Mouse (Mus musculus): ENCODE data around the gene Tmem69.

Gene Tmem69

DNA sequence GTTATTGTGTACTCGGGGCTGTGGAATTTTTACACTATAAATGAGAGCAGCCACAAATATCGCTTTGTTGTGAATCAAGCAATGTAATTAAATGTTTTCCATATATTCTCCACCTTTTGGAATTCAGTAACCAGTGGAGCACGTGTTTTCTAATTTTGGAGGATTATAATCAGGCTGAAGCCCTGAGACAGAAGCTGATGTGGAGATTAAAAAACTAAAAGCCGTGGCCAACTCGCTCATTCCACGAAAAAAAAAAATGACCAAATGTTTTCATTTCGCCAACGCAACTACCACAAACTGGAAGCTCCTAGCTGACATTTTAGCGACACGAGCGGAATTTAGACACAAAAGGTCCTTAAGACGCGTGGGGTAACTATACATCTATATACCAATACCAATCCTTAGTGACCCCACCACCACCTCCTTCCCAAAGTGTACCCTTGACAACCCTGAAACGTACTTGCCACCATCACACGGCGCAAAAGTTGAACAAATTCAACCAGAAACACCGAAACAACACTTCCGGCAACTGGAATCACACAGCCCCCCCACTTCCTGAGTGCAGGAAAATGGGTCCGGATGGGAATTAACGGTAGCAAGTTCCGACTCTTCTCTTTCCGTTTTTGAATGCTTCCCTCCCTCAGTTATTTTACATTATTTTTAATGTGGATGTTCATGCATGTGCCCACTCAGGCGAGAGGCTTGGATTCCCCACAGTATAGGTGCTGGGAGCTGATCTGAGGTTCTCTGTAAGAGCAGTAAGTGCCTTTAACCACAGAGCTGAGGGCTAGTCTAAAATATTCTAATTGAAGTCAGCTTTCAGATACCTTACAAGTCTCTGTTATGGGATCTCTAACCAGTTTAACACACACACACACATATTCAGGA lies at the start of gene Tmem69:
Gene Tmem69, minus strand, starts transcription at position 524 of the 888 bp plus-strand sequence.
- peak; percentile 90 for DNase-seq

GRCm38 (mm10) chr4:116596978-116597881 lies 41.5 kb upstream of the Tmem69 start:
- peak; percentile 95 for DNase-seq

GRCm38 (mm10) chr4:116596379-116596778 lies 40.6 kb upstream of the Tmem69 start, which contains the start of gene Ccdc17:
TSS of gene Ccdc17 (plus strand) at chr4:116596654.
- DNase-seq = no peak

GRCm38 (mm10) chr4:116595793-116596192 lies 40.1 kb upstream of the Tmem69 start:
- no peak for DNase-seq

DNA sequence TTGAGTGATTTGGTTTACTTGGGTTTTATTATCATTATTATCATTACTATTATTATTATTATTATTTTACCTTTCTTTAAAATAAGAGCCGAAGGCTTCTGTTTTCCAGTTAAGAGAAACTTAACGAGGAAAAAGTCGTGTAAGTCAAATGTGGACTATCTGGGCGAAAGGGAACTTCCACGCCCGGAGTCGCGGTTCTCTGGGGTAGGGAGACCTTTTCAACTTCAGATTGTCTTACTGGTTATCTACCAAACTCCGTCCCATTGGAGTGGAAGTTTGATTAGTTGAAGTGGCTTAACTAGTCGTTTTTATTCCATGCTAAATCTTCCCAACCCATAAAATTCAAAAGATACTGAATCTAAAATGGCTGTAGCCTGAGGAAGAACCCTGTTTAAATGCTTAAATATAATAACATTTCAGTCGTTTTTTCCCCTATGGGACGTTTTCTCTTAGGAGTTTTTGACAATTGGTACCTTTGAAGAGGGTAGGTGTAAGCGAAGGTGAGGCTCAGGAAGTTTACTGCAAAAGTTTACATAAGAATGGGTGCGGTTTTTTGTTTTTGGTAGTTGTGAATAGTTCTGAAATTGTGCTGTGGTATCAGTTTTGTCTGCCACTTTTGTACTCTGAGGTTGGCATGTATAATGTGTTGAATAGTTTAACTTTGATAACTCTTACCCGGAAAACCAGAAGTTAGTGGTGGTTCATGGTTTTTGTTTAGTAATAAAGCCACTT lies 2.6 kb upstream of the Tmem69 start:
- peak; percentile 30 for DNase-seq

- peak; percentile 98 for DNase-seq
Measured at GRCm38 (mm10) chr4:116557306-116558121, 1.8 kb upstream of the Tmem69 start, which contains the start of gene Gpbp1l1. TSS of gene Gpbp1l1 (plus strand) at chr4:116557658.

DNA sequence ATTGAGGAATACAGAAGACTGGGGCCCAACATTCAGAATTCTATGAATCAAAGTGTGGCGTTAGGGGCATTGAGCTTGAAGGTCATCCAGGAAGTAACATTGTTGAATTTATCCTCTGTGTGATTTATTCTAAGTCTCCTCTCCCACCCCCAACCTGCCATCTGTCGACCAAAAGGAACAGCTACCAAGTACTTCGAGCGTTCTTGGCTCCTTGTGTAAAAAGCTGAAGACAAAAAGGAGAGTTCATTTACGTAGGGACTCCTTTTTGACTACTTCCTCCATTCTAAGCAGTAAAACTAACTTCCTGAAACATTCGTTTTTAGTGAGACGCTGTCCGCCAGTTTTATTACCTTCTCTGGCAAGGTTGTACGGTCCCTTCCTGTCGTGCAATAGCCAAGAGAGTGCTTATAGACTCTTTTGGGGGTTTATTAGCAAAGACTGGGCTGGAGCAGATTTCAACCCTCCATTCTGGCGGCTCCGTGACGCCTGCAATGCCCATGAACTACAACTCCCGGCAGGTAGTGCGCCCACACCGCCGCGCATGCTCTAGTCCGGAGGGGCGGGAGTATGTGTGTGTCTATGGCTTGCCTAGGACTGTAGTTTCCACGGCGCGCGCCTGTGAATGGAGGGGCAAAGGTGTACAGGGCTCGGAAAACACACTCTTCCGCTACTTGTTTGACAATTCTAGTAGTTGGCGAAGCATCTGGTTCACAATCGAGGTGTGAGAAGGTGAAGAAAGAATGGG lies 997 bp upstream of the Tmem69 start:
- DNase-seq = peak; percentile 96

GRCm38 (mm10) chr4:116553035-116553434 lies 2.7 kb downstream of the Tmem69 start:
- no peak for DNase-seq

GRCm38 (mm10) chr4:116550432-116550831 lies 5.3 kb downstream of the Tmem69 start:
- no peak for DNase-seq

DNA sequence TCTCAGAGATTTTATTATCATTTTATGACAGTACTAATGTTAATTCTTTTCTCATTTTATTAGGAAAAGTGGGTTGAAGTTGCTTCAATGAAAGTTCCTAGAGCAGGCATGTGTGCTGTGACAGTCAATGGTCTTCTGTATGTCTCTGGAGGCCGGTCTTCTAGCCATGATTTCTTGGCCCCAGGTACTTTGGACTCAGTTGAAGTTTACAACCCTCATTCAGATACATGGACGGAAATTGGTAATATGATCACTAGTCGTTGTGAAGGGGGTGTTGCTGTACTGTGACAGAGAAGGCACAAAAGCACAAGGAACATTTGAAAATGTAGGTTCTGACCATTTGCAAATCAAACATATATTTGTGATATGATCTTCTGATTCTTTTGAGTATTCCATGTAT lies 18.0 kb downstream of the Tmem69 start:
- no peak for DNase-seq

GRCm38 (mm10) chr4:116536351-116536750 lies 19.4 kb downstream of the Tmem69 start:
- DNase-seq = no peak

- no peak for DNase-seq
Measured at GRCm38 (mm10) chr4:116531109-116531508, 24.6 kb downstream of the Tmem69 start.

- peak; percentile 96 for DNase-seq
Measured at GRCm38 (mm10) chr4:116507425-116508218, 48.1 kb downstream of the Tmem69 start, which contains the start of gene Ipp. TSS of gene Ipp (plus strand) at chr4:116507549.

GRCm38 (mm10) chr4:116506886-116507424 lies 48.8 kb downstream of the Tmem69 start:
- DNase-seq = no peak
